Mouse (Mus musculus) E14TG2a.4 (cell line): Measurements from ENCODE around the gene Ccdc120.

Experiments used
- CTCF ChIP-seq: conservative IDR thresholded peaks from 2 replicates; pipeline ENCODE4 v1.5.1; 2014; ENCODE audit warnings: low read length
- NANOG ChIP-seq: IDR thresholded peaks from 2 replicates; pipeline ENCODE4 v1.6.1; 2014; ENCODE audit warnings: borderline replicate concordance, low read length, mixed read lengths

GRCm38 (mm10) chrX:7728922-7729265, 21.8 kb downstream of the Ccdc120 start:
- no peak for TF ChIP-seq CTCF
- TF ChIP-seq NANOG = no peak
